Mouse (Mus musculus) liver, postnatal 0 days (tissue): ENCODE results near the gene Hnrnpa0. TPM values are rescaled to one million over a fixed set of nuclear protein-coding genes. Genes with fewer than 3 reads are reported as not detected.
A peak's percentile ranks its signal among the peaks of the same experiment; 100 is the strongest.

Experiments used
- ATAC-seq: fragments of 200-750 bp; cut with Nextera tagmentation; 2 replicates; pipeline ENCODE4 v1.8.0; 2017; ENCODE audit warnings: mild to moderate bottlenecking, moderate library complexity
- DNase-seq: peaks from one replicate; pipeline ENCODE4 v3.0.0-alpha.2; 2016
- H3K27ac ChIP-seq: fragments of 300-500 bp; sonication (generic); 2 replicates; pipeline ENCODE4 v1.5.1; 2014; ENCODE audit warnings: antibody characterized with exemption, moderate library complexity, mild to moderate bottlenecking, low read depth
- H3K27me3 ChIP-seq: fragments of 300-500 bp; sonication (generic); 2 replicates; pipeline ENCODE4 v1.6.1; 2014; ENCODE audit warnings: low read length, control low read depth, mixed read lengths; ENCODE audit not compliant: insufficient read depth
- H3K36me3 ChIP-seq: fragments of 300-500 bp; sonication (generic); replicated peaks from 2 replicates; pipeline ENCODE4 v1.6.1; 2014; ENCODE audit warnings: mild to moderate bottlenecking, control low read depth, low read length, moderate library complexity, mixed read lengths; ENCODE audit not compliant: insufficient read depth
- H3K4me1 ChIP-seq: fragments of 300-500 bp; sonication (generic); 2 replicates; pipeline ENCODE4 v1.6.1; 2014; ENCODE audit warnings: antibody characterized with exemption, mild to moderate bottlenecking, control low read depth; ENCODE audit not compliant: insufficient read depth
- H3K4me2 ChIP-seq: fragments of 300-500 bp; sonication (generic); 2 replicates; pipeline ENCODE4 v1.6.1; 2014; ENCODE audit warnings: low read depth, mild to moderate bottlenecking, low read length, moderate library complexity, mixed read lengths
- H3K4me3 ChIP-seq: fragments of 300-500 bp; sonication (generic); 2 replicates; pipeline ENCODE4 v1.5.1; 2014; ENCODE audit warnings: low read depth, low read length
- H3K9ac ChIP-seq: fragments of 300-500 bp; sonication (generic); replicated peaks from 2 replicates; pipeline ENCODE4 v1.6.1; 2014; ENCODE audit warnings: mild to moderate bottlenecking, moderate library complexity
- H3K9me3 ChIP-seq: fragments of 300-500 bp; sonication (generic); 2 replicates; pipeline ENCODE4 v1.6.1; 2016; ENCODE audit warnings: mild to moderate bottlenecking, control low read depth, low read length, mixed read lengths
- CTCF ChIP-seq: sonication (generic); IDR thresholded peaks from 2 replicates; pipeline ENCODE4 v1.5.1; 2016; ENCODE audit warnings: antibody characterized with exemption, low read depth
- EP300 ChIP-seq: IDR thresholded peaks from 2 replicates; pipeline ENCODE4 v1.6.1; 2016; ENCODE audit warnings: antibody characterized with exemption, low read depth, mild to moderate bottlenecking
- WGBS: fragments of 180-500 bp; shearing (Covaris S2); extraction: QIAGEN DNeasy Blood & Tissue Kit; methylation state at CpG from one replicate; pipeline ENCODE4 v1.1.7; 2014; ENCODE audit not compliant: insufficient replicate concordance; 5-methylcytosine and 5-hydroxymethylcytosine counted together
- polyA plus RNA-seq: library from polyadenylated mRNA; unstranded; fragments of >200 nt; fragmentation: Nextera tagmentation; extraction: Ambion mirVana; gene quantifications from 2 replicates; pipeline ENCODE4 v1.2.1, GENCODE M21; 2015

Hnrnpa0 gene
- 11.0 and 11.4 TPM in 2 replicates for polyA plus RNA-seq

GRCm38 (mm10) chr13:58128396-58128767 lies at the start of gene Hnrnpa0:
Gene Hnrnpa0 (minus strand): TSS chr13:58128556.
- H3K4me3 ChIP-seq = peak within 1 kb of the TSS; percentile 96
- peak; percentile 97 for DNase-seq
- peak; percentile 87 for ATAC-seq
- peak within 1 kb of the TSS; percentile 99 for H3K27ac ChIP-seq
- 5% methylated on average over 25 of the region's 62 CpGs for WGBS
- peaks cover 21% of the 10 kb centered on the region for H3K4me1 ChIP-seq
- peak within 1 kb of the TSS; percentile 74 for H3K4me2 ChIP-seq
- no peaks in the 10 kb centered on the region for H3K9me3 ChIP-seq
- peak within 1 kb of the TSS; percentile 99 for H3K9ac ChIP-seq
- no peaks in the 10 kb centered on the region for H3K27me3 ChIP-seq
- H3K36me3 ChIP-seq = peaks cover 5% of the 10 kb centered on the region; the same call in 1 of the 2 replicates
- TF ChIP-seq EP300 = no peak
- TF ChIP-seq CTCF = no peak

- Histone ChIP-seq H3K27ac (no peak overlapping the region), H3K27me3 (no peaks in the 10 kb centered on the region), H3K4me2 (no peak overlapping the region), H3K4me3 (no peak overlapping the region), H3K36me3 (peaks cover 66% of the 10 kb centered on the region), H3K9ac (no peak overlapping the region), H3K9me3 (no peaks in the 10 kb centered on the region), H3K4me1 (peaks cover 7% of the 10 kb centered on the region; the same call in 1 of the 2 replicates)
- DNase-seq (no peak), ATAC-seq (no peak)
- WGBS = 89% methylated on average over 9 of the region's 9 CpGs
- TF ChIP-seq EP300 (no peak), CTCF (no peak)
Observed at GRCm38 (mm10) chr13:58177511-58178208, 49.3 kb upstream of the Hnrnpa0 start.

GRCm38 (mm10) chr13:58176105-58176504 lies 47.7 kb upstream of the Hnrnpa0 start:
- H3K4me3 ChIP-seq = no peak overlapping the region
- ATAC-seq = peak; percentile 68; the same call in 1 of the 2 replicates
- 65% methylated on average over 3 of the region's 3 CpGs for whole genome bisulfite sequencing
- H3K27ac ChIP-seq = peak overlapping the region; percentile 50
- no peak overlapping the region for H3K9ac ChIP-seq
- H3K9me3 ChIP-seq = no peaks in the 10 kb centered on the region
- H3K36me3 ChIP-seq = peaks cover 60% of the 10 kb centered on the region
- TF ChIP-seq CTCF (no peak), EP300 (no peak)
- no peak overlapping the region for H3K4me2 ChIP-seq
- H3K27me3 ChIP-seq = no peaks in the 10 kb centered on the region
- DNase-seq = no peak
- H3K4me1 ChIP-seq = peaks cover 7% of the 10 kb centered on the region; the same call in 1 of the 2 replicates

GRCm38 (mm10) chr13:58168119-58168518 lies 39.8 kb upstream of the Hnrnpa0 start:
- no peak overlapping the region for H3K27ac ChIP-seq
- no peaks in the 10 kb centered on the region for H3K4me1 ChIP-seq
- no peak overlapping the region for H3K9ac ChIP-seq
- peaks cover 14% of the 10 kb centered on the region for H3K36me3 ChIP-seq
- ATAC-seq = no peak
- no peaks in the 10 kb centered on the region for H3K27me3 ChIP-seq
- H3K4me2 ChIP-seq = no peak overlapping the region
- TF ChIP-seq CTCF (no peak), EP300 (no peak)
- no peaks in the 10 kb centered on the region for H3K9me3 ChIP-seq
- no peak overlapping the region for H3K4me3 ChIP-seq
- DNase-seq = no peak

GRCm38 (mm10) chr13:58163343-58163742 lies 35.0 kb upstream of the Hnrnpa0 start:
- WGBS = 84% methylated on average over 12 of the region's 12 CpGs
- Histone ChIP-seq H3K4me1 (no peaks in the 10 kb centered on the region), H3K27ac (no peak overlapping the region), H3K9me3 (no peaks in the 10 kb centered on the region), H3K4me2 (no peak overlapping the region), H3K9ac (no peak overlapping the region), H3K4me3 (no peak overlapping the region), H3K27me3 (no peaks in the 10 kb centered on the region), H3K36me3 (peaks cover 32% of the 10 kb centered on the region)
- DNase-seq (no peak), ATAC-seq (no peak)
- TF ChIP-seq CTCF (no peak), EP300 (no peak)

- Histone ChIP-seq H3K36me3 (peaks cover 32% of the 10 kb centered on the region), H3K4me2 (no peak overlapping the region), H3K9me3 (no peaks in the 10 kb centered on the region), H3K9ac (no peak overlapping the region), H3K27me3 (no peaks in the 10 kb centered on the region), H3K4me3 (no peak overlapping the region), H3K27ac (no peak overlapping the region), H3K4me1 (peaks cover 6% of the 10 kb centered on the region; the same call in 1 of the 2 replicates)
- 92% methylated on average over 15 of the region's 15 CpGs for WGBS
- TF ChIP-seq EP300 (no peak), CTCF (no peak)
- no peak for DNase-seq
- no peak for ATAC-seq
Observed at GRCm38 (mm10) chr13:58160761-58161160, 32.4 kb upstream of the Hnrnpa0 start.
